Comparison of ENCODE assay signal across 14 mouse cellular contexts in genomic region chr4:32335659-32336058, GRCm38 (mm10).
A peak's percentile ranks its signal among the peaks of the same experiment; 100 is the strongest.
DNase-seq lines count a peak whose midpoint lies in the region; ATAC-seq and TF ChIP-seq lines count a peak whose summit lies in the region.
"Had no signal": no experiment of that assay in that cellular context is flagged by ENCODE, and none has a peak within 500 bp of the region (broad histone marks: within the 10 kb centered on the region; RNA-seq: fewer than 3 reads in every experiment).

No protein-coding gene starts in this region.

- no peaks in the 10 kb centered on the region for H3K27me3 ChIP-seq in kidney, adult 2 months (replicated peaks; ENCODE audit: control insufficient read depth, insufficient read depth, low read length)
- H3K27me3 ChIP-seq: neural tube, embryonic 12.5 days; stomach, embryonic 15.5 days had no signal

- no peak for TF ChIP-seq CTCF in kidney, adult 2 months (conservative IDR thresholded peaks at IDR 0.05; ENCODE audit: insufficient read depth, insufficient read length, low read depth, low read length)

- no peak overlapping the region for H3K4me3 ChIP-seq in kidney, adult 2 months (ENCODE audit: insufficient read depth, low read depth, low read length)
- H3K4me3 ChIP-seq: left cerebral cortex, adult 2 months; neural tube, embryonic 12.5 days; stomach, embryonic 15.5 days had no signal

- TF ChIP-seq POLR2A in kidney, adult 2 months (IDR thresholded peaks at IDR 0.05; ENCODE audit: low read depth, low read length) = no peak

- WGBS in kidney, adult 2 months = 71% methylated on average over 12 of the region's 12 CpGs

- peak; percentile 27 for DNase-seq in kidney, adult 2 months
- DNase-seq in kidney, postnatal 25 days = no peak
- peak; percentile 61 to 69 for DNase-seq in B cell, adult 2 months
- DNase-seq in CD8-positive naive resting alpha-beta T cell, adult 2 months (ENCODE audit: low read depth in 2 of 2, low spot score in 2 of 2) = peak; percentile 70 to 72
- no peak for DNase-seq in yolk sac, embryonic 10.5 days (ENCODE audit: low spot score)
- DNase-seq in adrenal gland, adult (ENCODE audit: inconsistent age in 2 of 2, low spot score in 1 of 2) = no peak
- DNase-seq: cerebellum, adult 9-10 months; kidney, postnatal 4 days; retina, postnatal 1 day had no signal

- H3K36me3 ChIP-seq in kidney, adult 2 months (ENCODE audit: control insufficient read depth, insufficient read depth, low read length) = no peaks in the 10 kb centered on the region
- H3K36me3 ChIP-seq: neural tube, embryonic 12.5 days; stomach, embryonic 15.5 days had no signal

- peaks cover 6% of the 10 kb centered on the region; the same call in 1 of the 2 replicates for H3K4me1 ChIP-seq in kidney, adult 2 months (ENCODE audit: control insufficient read depth, insufficient read depth, low read length)

- peak overlapping the region; percentile 14; the same call in 1 of the 2 replicates for H3K27ac ChIP-seq in kidney, adult 2 months (ENCODE audit: insufficient read depth, low read depth, low read length)
- H3K27ac ChIP-seq: hindbrain, embryonic 14.5 days; left cerebral cortex, adult 2 months; neural tube, embryonic 12.5 days; stomach, embryonic 15.5 days had no signal

- ATAC-seq in megakaryocyte, adult 5-6 weeks (ENCODE audit: poor library complexity, severe bottlenecking) = peak; percentile 27

Comparison
In these comparisons a context has a peak if more than half of its experiments do, and no peak if none do; other contexts are left out.
1. DNase-seq: peak in kidney, adult 2 months (single experiment), B cell, adult 2 months (2 of 2) and CD8-positive naive resting alpha-beta T cell, adult 2 months (2 of 2); none in kidney, postnatal 25 days (0 of 2), yolk sac, embryonic 10.5 days (single experiment) and adrenal gland, adult (0 of 2).